Mouse (Mus musculus) midbrain, embryonic 14.5 days (tissue): ENCODE measurements around the gene Fgfr2. TPM values are rescaled to one million over a fixed set of nuclear protein-coding genes. Genes with fewer than 3 reads are reported as not detected.

ENCODE experiments used
- ATAC-seq: fragments of 200-750 bp; cut with Nextera tagmentation; 2 replicates; pipeline ENCODE4 v1.8.0; 2017; ENCODE audit warnings: moderate number of reproducible peaks, moderate library complexity; ENCODE audit not compliant: low FRiP score, low TSS enrichment
- DNase-seq: peaks from one replicate; pipeline ENCODE4 v3.0.0-alpha.2; 2015
- H3K27ac ChIP-seq: fragments of 300-500 bp; sonication (generic); replicated peaks from 2 replicates; pipeline ENCODE4 v1.5.1; 2014; ENCODE audit warnings: mild to moderate bottlenecking, low read depth, low read length, moderate library complexity
- H3K27me3 ChIP-seq: fragments of 300-500 bp; sonication (generic); 2 replicates; pipeline ENCODE4 v1.6.1; 2014; ENCODE audit warnings: low read length, control low read depth, mixed read lengths; ENCODE audit not compliant: control insufficient read depth, insufficient read depth
- H3K36me3 ChIP-seq: fragments of 300-500 bp; sonication (generic); 2 replicates; pipeline ENCODE4 v1.6.1; 2014; ENCODE audit warnings: low read length, control low read depth; ENCODE audit not compliant: control insufficient read depth, insufficient read depth
- H3K4me1 ChIP-seq: fragments of 300-500 bp; sonication (generic); 2 replicates; pipeline ENCODE4 v1.6.1; 2014; ENCODE audit warnings: mild to moderate bottlenecking, antibody characterized with exemption, low read length, control low read depth; ENCODE audit not compliant: control insufficient read depth, insufficient read depth
- H3K4me2 ChIP-seq: fragments of 300-500 bp; sonication (generic); 2 replicates; pipeline ENCODE4 v1.6.1; 2014; ENCODE audit warnings: mild to moderate bottlenecking, low read length, moderate library complexity
- H3K4me3 ChIP-seq: fragments of 300-500 bp; sonication (generic); replicated peaks from 2 replicates; pipeline ENCODE4 v1.5.1; 2014; ENCODE audit warnings: low read depth, low read length
- H3K9ac ChIP-seq: fragments of 300-500 bp; sonication (generic); replicated peaks from 2 replicates; pipeline ENCODE4 v1.6.1; 2014; ENCODE audit warnings: mild to moderate bottlenecking, low read length, moderate library complexity
- H3K9me3 ChIP-seq: fragments of 300-500 bp; sonication (generic); 2 replicates; pipeline ENCODE4 v1.6.1; 2016; ENCODE audit warnings: low read length, control low read depth, mixed read lengths; ENCODE audit not compliant: control insufficient read depth
- WGBS: fragments of 180-500 bp; shearing (Covaris S2); extraction: QIAGEN DNeasy Blood & Tissue Kit; methylation state at CpG from one replicate; pipeline ENCODE4 v1.1.7; 2014; 5-methylcytosine and 5-hydroxymethylcytosine counted together
- polyA plus RNA-seq: library from polyadenylated mRNA; unstranded; fragments of >200 nt; fragmentation: Nextera tagmentation; extraction: Ambion mirVana; gene quantifications from 2 replicates; pipeline ENCODE4 v1.2.1, GENCODE M21; 2014

Fgfr2 gene
- polyA plus RNA-seq, 1 experiment from 2014 or later: 28.1 TPM

DNA sequence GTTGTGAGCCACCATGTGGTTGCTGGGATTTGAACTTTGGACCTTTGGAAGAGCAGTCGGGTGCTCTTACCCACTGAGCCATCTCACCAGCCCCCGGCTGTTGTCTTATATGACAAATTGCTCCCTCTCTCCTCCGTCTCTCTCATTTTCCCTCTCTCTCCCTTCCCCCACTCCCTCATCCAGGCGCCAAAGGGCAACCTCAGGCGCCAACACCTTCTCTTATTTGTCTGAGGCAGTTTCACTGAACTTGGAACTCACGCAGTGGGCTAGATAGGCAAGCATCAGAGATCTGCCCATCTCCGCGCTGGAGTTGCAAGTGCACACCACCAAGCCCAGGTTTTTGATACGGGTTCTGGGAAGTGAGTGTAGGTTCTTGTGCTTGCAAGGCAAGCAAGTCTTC is 2287.1 kb downstream of the Fgfr2 start:
- no peak for DNase-seq
- H3K4me3 ChIP-seq: no peak overlapping the region
- WGBS: 74% methylated on average over 9 of the region's 9 CpGs

DNA sequence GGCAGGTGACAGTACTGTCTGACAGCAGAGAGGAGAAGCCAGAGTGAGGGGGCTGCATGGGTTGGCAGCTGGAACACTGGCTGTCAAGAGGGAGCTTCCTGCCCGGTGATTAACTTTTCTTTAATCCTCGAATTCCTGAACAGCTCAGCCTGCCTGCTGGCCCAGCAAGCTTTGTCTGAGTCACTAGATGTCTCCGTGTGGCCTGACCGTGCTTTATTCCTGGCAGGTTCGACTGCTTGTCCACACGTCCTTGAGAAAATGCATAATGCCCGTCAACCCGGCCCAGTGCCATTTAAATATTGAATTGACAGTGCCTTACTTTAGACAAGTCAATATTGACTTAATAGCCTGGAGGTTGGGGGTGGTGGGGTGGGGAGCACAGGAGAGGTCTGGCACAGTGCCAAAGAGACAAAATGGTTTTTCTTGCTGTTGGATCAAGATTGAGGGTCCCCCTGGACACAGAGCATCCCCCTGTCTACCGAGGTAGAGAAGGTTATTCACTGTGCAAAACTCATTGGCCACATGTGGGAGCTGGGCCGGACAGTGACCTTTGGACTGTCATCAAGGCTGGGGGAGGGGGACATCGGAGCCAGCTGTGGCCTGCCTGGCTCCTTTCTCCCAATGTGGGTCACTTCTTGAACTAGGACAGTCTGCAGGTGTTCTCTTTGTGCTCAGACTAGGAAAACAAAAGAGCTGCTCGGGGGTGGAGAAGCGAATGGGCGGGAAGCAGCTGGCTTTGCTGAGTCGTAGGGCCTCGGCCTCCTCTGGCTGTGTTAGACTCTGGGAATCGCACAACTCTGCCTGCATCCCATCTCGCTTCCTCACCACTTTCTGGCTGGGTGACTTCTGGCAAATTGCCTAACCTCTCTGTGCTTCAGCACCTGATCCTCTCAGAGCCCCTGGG is 2287.9 kb downstream of the Fgfr2 start:
- H3K4me3 ChIP-seq: no peak overlapping the region
- peak overlapping the region; percentile 20; the same call in 1 of the 2 replicates for H3K27ac ChIP-seq
- no peak overlapping the region for H3K9ac ChIP-seq
- WGBS: 2% methylated on average over 18 of the region's 18 CpGs
- H3K4me1 ChIP-seq: peaks cover 25% of the 10 kb centered on the region
- no peaks in the 10 kb centered on the region for H3K36me3 ChIP-seq
- ATAC-seq (no peak), DNase-seq (peak; percentile 64)
- no peaks in the 10 kb centered on the region for H3K9me3 ChIP-seq
- H3K4me2 ChIP-seq: no peak overlapping the region
- H3K27me3 ChIP-seq: 0 out of 2 replicates have a peak, but pooled peaks cover 2% of the 10 kb centered on the region

More for the DNA sequence above, 2287.1 kb downstream of the Fgfr2 start:
- H3K9ac ChIP-seq: no peak overlapping the region
- peaks cover 25% of the 10 kb centered on the region for H3K4me1 ChIP-seq
- H3K27me3 ChIP-seq: 0 out of 2 replicates have a peak, but pooled peaks cover 2% of the 10 kb centered on the region
- no peak overlapping the region for H3K4me2 ChIP-seq
- H3K9me3 ChIP-seq: no peaks in the 10 kb centered on the region
- ATAC-seq: no peak
- no peak overlapping the region for H3K27ac ChIP-seq
- H3K36me3 ChIP-seq: no peaks in the 10 kb centered on the region

DNA sequence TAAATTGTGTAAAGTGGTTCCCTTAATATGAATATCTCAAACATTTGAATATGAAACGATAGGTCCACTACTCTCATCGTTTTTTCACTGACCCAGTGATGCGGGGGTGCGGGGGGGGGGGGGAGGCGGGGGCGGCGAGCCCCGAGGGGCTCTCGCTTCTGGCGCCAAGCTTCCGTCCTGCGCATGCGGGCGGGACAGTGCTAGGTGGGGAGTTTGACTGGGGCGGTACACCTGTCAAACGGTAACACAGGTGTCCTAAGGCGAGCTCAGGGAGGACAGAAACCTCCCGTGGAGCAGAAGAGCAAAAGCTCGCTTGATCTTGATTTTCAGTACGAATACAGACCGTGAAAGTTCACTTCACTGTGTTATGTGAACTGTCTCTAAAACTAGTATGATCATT is 2288.9 kb downstream of the Fgfr2 start:
- Histone ChIP-seq H3K9ac (no peak overlapping the region), H3K4me2 (no peak overlapping the region), H3K27me3 (0 out of 2 replicates have a peak, but pooled peaks cover 2% of the 10 kb centered on the region), H3K4me1 (peaks cover 25% of the 10 kb centered on the region), H3K4me3 (no peak overlapping the region), H3K27ac (no peak overlapping the region), H3K9me3 (no peaks in the 10 kb centered on the region), H3K36me3 (no peaks in the 10 kb centered on the region)
- peak; percentile 90 for DNase-seq
- 16% methylated on average over 21 of the region's 21 CpGs for WGBS
- peak; percentile 95 for ATAC-seq

DNA sequence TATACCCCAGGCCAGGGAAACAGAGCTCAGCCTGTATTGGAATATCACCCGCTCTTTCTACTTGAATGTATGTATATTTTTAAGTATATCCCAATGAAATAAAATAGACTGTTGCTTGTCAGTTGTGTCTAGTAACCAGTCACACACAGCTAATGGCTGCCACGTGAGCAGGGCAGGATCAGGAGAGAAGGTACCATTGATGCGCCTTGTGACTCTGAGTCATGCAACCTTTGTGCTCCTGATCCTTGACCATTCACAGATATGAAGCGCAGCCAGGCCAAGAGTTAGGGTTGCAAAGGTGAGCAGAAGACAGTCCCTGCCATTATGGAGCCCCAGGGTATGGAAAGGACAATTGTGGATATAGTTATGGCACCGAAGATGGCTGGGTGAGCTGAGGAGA is 2291.6 kb downstream of the Fgfr2 start:
- 91% methylated on average over 5 of the region's 5 CpGs for WGBS
- H3K9me3 ChIP-seq: no peaks in the 10 kb centered on the region
- no peak overlapping the region for H3K4me3 ChIP-seq
- no peak overlapping the region for H3K9ac ChIP-seq
- H3K36me3 ChIP-seq: no peaks in the 10 kb centered on the region
- H3K27ac ChIP-seq: no peak overlapping the region
- ATAC-seq: no peak
- H3K4me2 ChIP-seq: no peak overlapping the region
- H3K4me1 ChIP-seq: peaks cover 12% of the 10 kb centered on the region
- H3K27me3 ChIP-seq: 0 out of 2 replicates have a peak, but pooled peaks cover 2% of the 10 kb centered on the region
- no peak for DNase-seq

DNA sequence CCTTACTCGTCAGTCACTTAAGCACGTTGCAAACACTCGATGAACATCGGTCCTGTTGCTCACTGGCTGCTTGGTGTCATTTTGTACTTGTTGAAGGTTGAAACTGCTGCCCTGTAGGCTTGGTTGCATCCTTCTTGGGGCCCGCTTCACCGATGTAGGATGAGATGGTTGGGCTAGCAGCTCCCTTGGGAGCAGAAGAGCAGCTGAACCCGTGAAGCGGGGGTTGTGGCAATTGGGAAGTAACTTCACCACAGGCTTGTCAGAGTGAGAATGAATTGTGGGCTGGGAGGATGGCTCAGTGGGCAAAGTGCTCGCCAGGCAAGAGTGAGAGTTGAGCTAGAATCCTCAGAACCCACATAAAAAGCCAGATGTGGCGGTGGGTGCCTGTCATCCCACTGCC is 2294.7 kb downstream of the Fgfr2 start:
- no peak for DNase-seq
- Histone ChIP-seq H3K27ac (no peak overlapping the region), H3K9ac (no peak overlapping the region), H3K4me1 (no peaks in the 10 kb centered on the region), H3K4me2 (no peak overlapping the region), H3K27me3 (no peaks in the 10 kb centered on the region), H3K9me3 (no peaks in the 10 kb centered on the region), H3K4me3 (no peak overlapping the region), H3K36me3 (no peaks in the 10 kb centered on the region)
- WGBS: 86% methylated on average over 10 of the region's 10 CpGs
- ATAC-seq: no peak

DNA sequence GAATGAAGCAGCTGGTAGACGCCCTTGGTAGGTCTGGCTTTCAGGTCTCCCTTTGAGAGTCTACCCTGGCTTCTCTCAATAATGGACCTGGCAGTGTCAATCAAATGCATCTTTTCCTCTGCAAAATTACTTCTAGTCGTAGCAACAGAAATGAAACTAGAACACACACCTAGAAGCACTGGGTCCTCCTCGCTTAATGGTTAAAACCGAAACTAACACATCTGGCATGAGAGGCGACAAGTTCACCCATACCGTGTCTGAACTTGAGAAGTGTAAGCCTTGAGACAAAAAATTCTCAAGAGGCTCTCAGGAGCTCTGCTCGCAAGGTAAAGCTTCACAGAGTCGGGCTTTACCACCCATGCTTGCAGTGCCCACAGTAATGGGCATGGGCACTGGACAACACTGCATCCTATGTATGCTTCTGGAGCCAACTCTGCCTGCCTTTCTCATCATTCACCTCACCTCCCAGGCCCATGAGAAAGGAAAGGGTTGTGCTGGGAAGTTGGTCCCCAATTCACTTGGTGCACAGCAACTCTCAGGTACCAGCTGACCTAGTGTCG is 2295.2 kb downstream of the Fgfr2 start:
- Histone ChIP-seq H3K4me1 (no peaks in the 10 kb centered on the region), H3K4me3 (no peak overlapping the region), H3K9ac (no peak overlapping the region), H3K36me3 (no peaks in the 10 kb centered on the region), H3K27ac (no peak overlapping the region), H3K9me3 (no peaks in the 10 kb centered on the region), H3K4me2 (no peak overlapping the region), H3K27me3 (no peaks in the 10 kb centered on the region)
- DNase-seq: no peak
- ATAC-seq: no peak
- WGBS: 90% methylated on average over 9 of the region's 9 CpGs

DNA sequence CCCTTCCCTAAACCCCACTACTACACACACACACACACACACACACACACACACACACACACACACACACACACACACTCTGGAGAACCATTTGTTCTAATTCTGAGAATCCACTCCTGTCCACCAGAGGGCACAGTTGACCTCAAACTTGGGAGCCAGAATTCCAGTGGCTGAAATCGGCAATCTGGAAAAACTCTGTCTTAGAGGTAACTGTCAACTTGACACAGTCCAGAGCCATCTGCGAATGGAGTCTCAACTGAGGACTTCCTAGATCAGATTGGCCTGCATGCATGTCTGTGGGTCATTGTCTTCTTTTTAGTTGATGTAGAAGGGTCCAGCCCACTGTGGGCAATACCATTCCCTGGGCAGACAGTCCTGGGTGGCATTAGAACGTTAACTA is 2295.7 kb downstream of the Fgfr2 start:
- DNase-seq (peak; percentile 82), ATAC-seq (no peak)
- no peak overlapping the region for H3K4me3 ChIP-seq
- 56% methylated on average over 3 of the region's 3 CpGs for WGBS
- no peak overlapping the region for H3K27ac ChIP-seq
- no peaks in the 10 kb centered on the region for H3K9me3 ChIP-seq
- H3K4me1 ChIP-seq: no peaks in the 10 kb centered on the region
- H3K4me2 ChIP-seq: no peak overlapping the region
- H3K27me3 ChIP-seq: no peaks in the 10 kb centered on the region
- H3K36me3 ChIP-seq: no peaks in the 10 kb centered on the region
- H3K9ac ChIP-seq: no peak overlapping the region

DNA sequence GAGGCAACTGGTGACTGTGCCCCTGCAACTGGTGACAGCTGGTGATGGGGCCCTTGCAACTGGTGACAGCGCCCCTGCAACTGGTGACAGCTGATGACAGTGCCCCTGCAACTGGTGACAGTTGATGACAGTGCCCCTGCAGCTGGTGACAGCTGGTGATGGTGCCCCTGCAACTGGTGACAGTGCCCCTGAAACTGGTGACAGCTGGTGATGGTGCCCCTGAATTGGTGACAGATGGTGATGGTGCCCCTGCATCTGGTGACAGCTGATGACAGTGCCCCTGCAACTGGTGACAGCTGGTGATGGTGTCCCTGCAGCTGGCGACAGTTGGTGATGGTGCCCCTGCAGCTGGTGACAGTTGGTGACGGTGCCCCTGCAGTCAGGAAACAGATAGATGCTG is 2296.8 kb downstream of the Fgfr2 start:
- Histone ChIP-seq H3K9ac (no peak overlapping the region), H3K4me3 (no peak overlapping the region), H3K4me1 (no peaks in the 10 kb centered on the region), H3K27me3 (no peaks in the 10 kb centered on the region), H3K4me2 (no peak overlapping the region), H3K36me3 (no peaks in the 10 kb centered on the region), H3K27ac (no peak overlapping the region), H3K9me3 (no peaks in the 10 kb centered on the region)
- ATAC-seq: no peak
- WGBS: 78% methylated on average over 3 of the region's 3 CpGs
- no peak for DNase-seq

DNA sequence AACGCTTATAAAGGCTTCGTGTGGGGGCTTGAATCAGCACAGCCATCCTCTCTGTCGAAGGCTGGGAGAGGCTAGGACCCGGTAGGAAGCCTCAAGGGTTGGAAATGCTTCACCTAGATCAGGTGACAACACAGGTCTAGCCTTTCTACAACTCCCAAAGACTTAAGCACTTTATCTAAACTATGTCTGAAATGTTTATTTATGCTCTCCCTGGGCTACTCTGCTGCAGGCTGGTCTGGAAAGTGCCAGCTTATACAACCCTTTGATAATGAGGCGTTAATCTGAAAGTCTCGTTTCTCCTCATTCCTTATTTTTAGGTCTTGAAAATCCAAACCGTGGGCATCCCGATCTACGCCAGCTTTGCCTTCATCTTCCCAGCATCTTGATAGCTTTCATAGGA is 2299.2 kb downstream of the Fgfr2 start:
- Histone ChIP-seq H3K4me1 (no peaks in the 10 kb centered on the region), H3K36me3 (no peaks in the 10 kb centered on the region), H3K9me3 (no peaks in the 10 kb centered on the region), H3K4me2 (no peak overlapping the region), H3K9ac (no peak overlapping the region), H3K27ac (no peak overlapping the region), H3K4me3 (no peak overlapping the region), H3K27me3 (no peaks in the 10 kb centered on the region)
- WGBS: 78% methylated on average over 9 of the region's 9 CpGs
- DNase-seq: no peak
- no peak for ATAC-seq
